15 mouse cellular contexts compared by ENCODE assay signal in the genomic region with DNA sequence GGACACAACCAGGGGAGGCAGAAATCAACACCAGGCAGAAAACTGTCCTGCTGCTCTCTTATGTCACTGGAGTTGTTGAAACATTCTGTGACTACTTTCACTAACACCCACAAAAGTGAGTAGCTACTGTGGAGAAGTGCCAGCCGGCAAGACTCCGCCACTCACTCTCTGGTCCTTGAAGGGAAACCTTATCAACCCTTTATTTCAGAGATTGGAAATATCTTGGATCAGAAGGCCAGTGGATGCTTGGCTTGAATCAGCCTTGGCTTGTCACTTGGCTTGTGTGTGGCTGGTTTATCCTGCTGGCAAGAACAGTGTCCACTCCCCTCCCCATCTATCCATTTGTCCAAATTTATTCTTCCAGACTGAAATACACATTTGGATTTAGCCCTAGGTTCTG.
"Had no signal": no experiment of that assay in that cellular context is flagged by ENCODE, and none has a peak within 500 bp of the region (broad histone marks: within the 10 kb centered on the region; RNA-seq: fewer than 3 reads in every experiment).

No protein-coding gene starts in this region.

- DNase-seq: heart, postnatal 14 days; heart, postnatal 36 days; heart, postnatal 4 days; kidney, adult 11 months; kidney, adult 18-20 months; kidney, adult 2 months; kidney, adult 8-10 months; kidney, adult 9 months; kidney, postnatal 10 days; kidney, postnatal 14 days; kidney, postnatal 25 days; kidney, postnatal 36 days; kidney, postnatal 4 days; layer of hippocampus, adult 9-11 months; layer of hippocampus, postnatal 36 days had no signal
